Mouse (Mus musculus) embryonic facial prominence, embryonic 10.5 days (tissue): ENCODE measurements around the gene 2210011C24Rik. TPM values are rescaled to one million over a fixed set of nuclear protein-coding genes. Genes with fewer than 3 reads are reported as not detected.

ENCODE experiments used
- DNase-seq: peaks from one replicate; pipeline ENCODE4 v3.0.0-alpha.2; 2017; ENCODE audit warnings: low spot score
- H3K27ac ChIP-seq: fragments of 300-500 bp; sonication (generic); replicated peaks from 2 replicates; pipeline ENCODE4 v1.5.1; 2016; ENCODE audit warnings: mild to moderate bottlenecking
- H3K27me3 ChIP-seq: fragments of 300-500 bp; sonication (generic); replicated peaks from 2 replicates; pipeline ENCODE4 v1.6.1; 2016; ENCODE audit warnings: low read depth, mild to moderate bottlenecking; ENCODE audit not compliant: poor library complexity, severe bottlenecking
- H3K36me3 ChIP-seq: fragments of 300-500 bp; sonication (generic); replicated peaks from 2 replicates; pipeline ENCODE4 v1.6.1; 2016; ENCODE audit warnings: mild to moderate bottlenecking, moderate library complexity
- H3K4me1 ChIP-seq: fragments of 300-500 bp; sonication (generic); 2 replicates; pipeline ENCODE4 v1.6.1; 2016
- H3K4me3 ChIP-seq: fragments of 300-500 bp; sonication (generic); 2 replicates; pipeline ENCODE4 v1.5.1; 2016; ENCODE audit warnings: mild to moderate bottlenecking, moderate library complexity
- H3K9me3 ChIP-seq: fragments of 300-500 bp; sonication (generic); 2 replicates; pipeline ENCODE4 v1.6.1; 2016; ENCODE audit warnings: mild to moderate bottlenecking
- WGBS: fragments of 180-500 bp; shearing (Covaris S2); methylation state at CpG from one replicate; pipeline ENCODE4 v1.1.7; 2016; 5-methylcytosine and 5-hydroxymethylcytosine counted together
- polyA plus RNA-seq: library from polyadenylated mRNA; unstranded; fragments of >200 nt; fragmentation: Nextera tagmentation; extraction: Ambion mirVana; gene quantifications from 2 replicates; pipeline ENCODE4 v1.2.1, GENCODE M21; 2016

2210011C24Rik gene
- 0.28 TPM in 1 of 2 replicates, not detected in the other for polyA plus RNA-seq

GRCm38 (mm10) chr8:84011705-84012498 lies at the start of gene 2210011C24Rik:
Gene 2210011C24Rik (minus strand): TSS chr8:84012171.
- DNase-seq = peak; percentile 57
- Histone ChIP-seq H3K4me3 (peak within 1 kb of the TSS; percentile 67), H3K9me3 (peaks cover 4% of the 10 kb centered on the region; the same call in 1 of the 2 replicates), H3K36me3 (no peaks in the 10 kb centered on the region), H3K4me1 (peaks cover 36% of the 10 kb centered on the region), H3K27me3 (peaks cover 58% of the 10 kb centered on the region), H3K27ac (peak within 1 kb of the TSS; percentile 52)
- WGBS = under 1% methylated on average over 45 of the region's 45 CpGs

GRCm38 (mm10) chr8:84060245-84060644 lies 48.3 kb upstream of the 2210011C24Rik start:
- Histone ChIP-seq H3K4me3 (no peak overlapping the region), H3K9me3 (no peaks in the 10 kb centered on the region), H3K36me3 (no peaks in the 10 kb centered on the region), H3K4me1 (no peaks in the 10 kb centered on the region), H3K27me3 (no peaks in the 10 kb centered on the region), H3K27ac (no peak overlapping the region)
- 85% methylated on average over 2 of the region's 2 CpGs for WGBS
- DNase-seq = no peak

- WGBS = 88% methylated on average over 2 of the region's 2 CpGs
- no peaks in the 10 kb centered on the region for H3K9me3 ChIP-seq
- no peak for DNase-seq
- H3K27ac ChIP-seq = no peak overlapping the region
- H3K36me3 ChIP-seq = no peaks in the 10 kb centered on the region
- H3K4me3 ChIP-seq = no peak overlapping the region
- no peaks in the 10 kb centered on the region for H3K27me3 ChIP-seq
- no peaks in the 10 kb centered on the region for H3K4me1 ChIP-seq
Observed at GRCm38 (mm10) chr8:84059226-84059625, 47.3 kb upstream of the 2210011C24Rik start.

GRCm38 (mm10) chr8:84057827-84058226 lies 45.9 kb upstream of the 2210011C24Rik start:
- WGBS = 94% methylated on average over 1 of the region's 1 CpGs
- H3K4me3 ChIP-seq = no peak overlapping the region
- no peak for DNase-seq

GRCm38 (mm10) chr8:84053229-84053628 lies 41.3 kb upstream of the 2210011C24Rik start:
- no peaks in the 10 kb centered on the region for H3K27me3 ChIP-seq
- DNase-seq = no peak
- H3K9me3 ChIP-seq = 0 out of 2 replicates have a peak, but pooled peaks cover 2% of the 10 kb centered on the region
- peaks cover 12% of the 10 kb centered on the region for H3K4me1 ChIP-seq
- H3K4me3 ChIP-seq = no peak overlapping the region
- no peak overlapping the region for H3K27ac ChIP-seq
- no peaks in the 10 kb centered on the region for H3K36me3 ChIP-seq
- 93% methylated on average over 5 of the region's 5 CpGs for WGBS

More at GRCm38 (mm10) chr8:84057827-84058226, 45.9 kb upstream of the 2210011C24Rik start:
- H3K9me3 ChIP-seq = 0 out of 2 replicates have a peak, but pooled peaks cover 2% of the 10 kb centered on the region
- no peaks in the 10 kb centered on the region for H3K36me3 ChIP-seq
- H3K4me1 ChIP-seq = no peaks in the 10 kb centered on the region
- no peaks in the 10 kb centered on the region for H3K27me3 ChIP-seq
- no peak overlapping the region for H3K27ac ChIP-seq

- Histone ChIP-seq H3K36me3 (no peaks in the 10 kb centered on the region), H3K4me3 (no peak overlapping the region), H3K4me1 (peaks cover 12% of the 10 kb centered on the region), H3K9me3 (0 out of 2 replicates have a peak, but pooled peaks cover 2% of the 10 kb centered on the region), H3K27me3 (no peaks in the 10 kb centered on the region; the same call in 1 of the 2 replicates), H3K27ac (no peak overlapping the region)
- 88% methylated on average over 3 of the region's 3 CpGs for WGBS
- no peak for DNase-seq
Observed at GRCm38 (mm10) chr8:84052746-84053145, 40.8 kb upstream of the 2210011C24Rik start.

- no peaks in the 10 kb centered on the region for H3K36me3 ChIP-seq
- 0 out of 2 replicates have a peak, but pooled peaks cover under 1% of the 10 kb centered on the region for H3K9me3 ChIP-seq
- H3K4me3 ChIP-seq = no peak overlapping the region
- H3K27me3 ChIP-seq = peaks cover 39% of the 10 kb centered on the region
- no peak overlapping the region for H3K27ac ChIP-seq
- peaks cover 23% of the 10 kb centered on the region for H3K4me1 ChIP-seq
- 80% methylated on average over 5 of the region's 5 CpGs for WGBS
- DNase-seq = no peak
Observed at GRCm38 (mm10) chr8:84048171-84048570, 36.2 kb upstream of the 2210011C24Rik start.

- DNase-seq = no peak
- Histone ChIP-seq H3K36me3 (no peaks in the 10 kb centered on the region), H3K27ac (no peak overlapping the region), H3K4me3 (no peak overlapping the region), H3K4me1 (peaks cover 37% of the 10 kb centered on the region), H3K27me3 (peaks cover 55% of the 10 kb centered on the region), H3K9me3 (no peaks in the 10 kb centered on the region)
- WGBS = 85% methylated on average over 3 of the region's 3 CpGs
Observed at GRCm38 (mm10) chr8:84046505-84046904, 34.5 kb upstream of the 2210011C24Rik start.

GRCm38 (mm10) chr8:84044900-84045299 lies 32.9 kb upstream of the 2210011C24Rik start, which contains the start of gene Rln3:
Gene Rln3 (minus strand): TSS chr8:84045000.
- Histone ChIP-seq H3K9me3 (no peaks in the 10 kb centered on the region), H3K36me3 (no peaks in the 10 kb centered on the region), H3K27me3 (peaks cover 71% of the 10 kb centered on the region), H3K4me3 (peak within 1 kb of the TSS; percentile 35), H3K27ac (no peak within 1 kb of the TSS), H3K4me1 (peaks cover 26% of the 10 kb centered on the region)
- DNase-seq = no peak
- 9% methylated on average over 9 of the region's 9 CpGs for WGBS

GRCm38 (mm10) chr8:84044103-84044502 lies 32.1 kb upstream of the 2210011C24Rik start:
- 4% methylated on average over 7 of the region's 7 CpGs for WGBS
- H3K27ac ChIP-seq = no peak overlapping the region
- no peaks in the 10 kb centered on the region for H3K36me3 ChIP-seq
- H3K4me1 ChIP-seq = peaks cover 26% of the 10 kb centered on the region
- peaks cover 77% of the 10 kb centered on the region for H3K27me3 ChIP-seq
- H3K4me3 ChIP-seq = no peak overlapping the region; the same call in 1 of the 2 replicates
- H3K9me3 ChIP-seq = no peaks in the 10 kb centered on the region
- peak; percentile 24 for DNase-seq

- Histone ChIP-seq H3K27me3 (peaks cover 87% of the 10 kb centered on the region), H3K4me3 (peak overlapping the region; percentile 56), H3K4me1 (peaks cover 26% of the 10 kb centered on the region), H3K36me3 (no peaks in the 10 kb centered on the region), H3K27ac (no peak overlapping the region), H3K9me3 (no peaks in the 10 kb centered on the region)
- 32% methylated on average over 12 of the region's 12 CpGs for WGBS
- peak; percentile 20 for DNase-seq
Observed at GRCm38 (mm10) chr8:84042948-84043342, 31.0 kb upstream of the 2210011C24Rik start.

- peak within 1 kb of the TSS; percentile 56 for H3K4me3 ChIP-seq
- no peaks in the 10 kb centered on the region for H3K9me3 ChIP-seq
- peak; percentile 75 for DNase-seq
- peaks cover 26% of the 10 kb centered on the region for H3K4me1 ChIP-seq
- WGBS = 4% methylated on average over 40 of the region's 40 CpGs
- H3K36me3 ChIP-seq = no peaks in the 10 kb centered on the region
- H3K27me3 ChIP-seq = peaks cover 93% of the 10 kb centered on the region
- H3K27ac ChIP-seq = no peak within 1 kb of the TSS
Observed at GRCm38 (mm10) chr8:84042066-84042947, 30.3 kb upstream of the 2210011C24Rik start, which contains the start of gene Il27ra. Gene Il27ra (minus strand): TSS chr8:84042589.
